Mouse (Mus musculus): ENCODE results near the gene Gmip. TPM values are rescaled to one million over a fixed set of nuclear protein-coding genes. Genes with fewer than 3 reads are reported as not detected.

The Gmip gene
- total and polyA plus RNA-seq, 3 experiments: 48.0 to 85.2 (median 61.2) TPM

GRCm38 (mm10) chr8:69837057-69837682 is 28.7 kb downstream of the Gmip start:
- no peak for ATAC-seq (ENCODE audit: extremely low read depth, insufficient number of reproducible peaks, low FRiP score, poor library complexity, severe bottlenecking)
- no peaks in the 10 kb centered on the region; the same call in none of the 2 replicates for H3K27me3 ChIP-seq (ENCODE audit: insufficient read depth, low read length)

GRCm38 (mm10) chr8:69847167-69848065 is 38.9 kb downstream of the Gmip start:
- DNase-seq (ENCODE audit: low spot score): no peak
- Histone ChIP-seq H3K36me3 (replicated peaks) (no peaks in the 10 kb centered on the region), H3K27me3 (ENCODE audit: insufficient read depth, low read length) (no peaks in the 10 kb centered on the region), H3K9me3 (replicated peaks) (no peaks in the 10 kb centered on the region), H3K4me1 (ENCODE audit: insufficient read depth, low read depth, low read length) (peaks cover 22% of the 10 kb centered on the region), H3K4me3 (ENCODE audit: low read depth, low read length) (no peak overlapping the region)
- no peak for ATAC-seq (ENCODE audit: extremely low read depth, insufficient number of reproducible peaks, low FRiP score, poor library complexity, severe bottlenecking)
- TF ChIP-seq TAL1 (conservative IDR thresholded peaks at IDR 0.05; ENCODE audit: low read depth, low read length) (no peak), CTCF (IDR thresholded peaks at IDR 0.05; ENCODE audit: low read depth, low read length) (no peak), GATA2 (IDR thresholded peaks at IDR 0.05; ENCODE audit: borderline replicate concordance, low read depth, low read length) (no peak), GATA1 (IDR thresholded peaks at IDR 0.05; ENCODE audit: borderline replicate concordance, low read length) (no peak), POLR2AphosphoS5 (IDR thresholded peaks at IDR 0.05; ENCODE audit: insufficient replicate concordance, low read depth, low read length) (no peak)

More at GRCm38 (mm10) chr8:69837057-69837682, 28.7 kb downstream of the Gmip start:
- TF ChIP-seq TAL1 (conservative IDR thresholded peaks at IDR 0.05; ENCODE audit: low read depth, low read length) (no peak), POLR2AphosphoS5 (IDR thresholded peaks at IDR 0.05; ENCODE audit: insufficient replicate concordance, low read depth, low read length) (no peak), GATA2 (IDR thresholded peaks at IDR 0.05; ENCODE audit: borderline replicate concordance, low read depth, low read length) (no peak), GATA1 (IDR thresholded peaks at IDR 0.05; ENCODE audit: borderline replicate concordance, low read length) (no peak), CTCF (IDR thresholded peaks at IDR 0.05; ENCODE audit: low read depth, low read length) (no peak)
- H3K4me3 ChIP-seq (ENCODE audit: low read depth, low read length): no peak overlapping the region
- H3K4me1 ChIP-seq (ENCODE audit: insufficient read depth, low read depth, low read length): peaks cover 13% of the 10 kb centered on the region
- no peaks in the 10 kb centered on the region for H3K9me3 ChIP-seq (replicated peaks)
- no peak for DNase-seq (ENCODE audit: low spot score)
- H3K36me3 ChIP-seq (replicated peaks): no peaks in the 10 kb centered on the region

- H3K4me3 ChIP-seq (ENCODE audit: low read depth, low read length): no peak overlapping the region
- no peaks in the 10 kb centered on the region for H3K36me3 ChIP-seq (replicated peaks)
- DNase-seq (ENCODE audit: low spot score) (no peak), ATAC-seq (ENCODE audit: extremely low read depth, insufficient number of reproducible peaks, low FRiP score, poor library complexity, severe bottlenecking) (no peak)
- peaks cover 22% of the 10 kb centered on the region for H3K4me1 ChIP-seq (ENCODE audit: insufficient read depth, low read depth, low read length)
- H3K27me3 ChIP-seq (ENCODE audit: insufficient read depth, low read length): no peaks in the 10 kb centered on the region
- no peaks in the 10 kb centered on the region for H3K9me3 ChIP-seq (replicated peaks)
- no peak for TF ChIP-seq GATA2 (IDR thresholded peaks at IDR 0.05; ENCODE audit: borderline replicate concordance, low read depth, low read length)
- no peak for TF ChIP-seq TAL1 (conservative IDR thresholded peaks at IDR 0.05; ENCODE audit: low read depth, low read length)
- TF ChIP-seq GATA1 (IDR thresholded peaks at IDR 0.05; ENCODE audit: borderline replicate concordance, low read length): no peak
- no peak for TF ChIP-seq POLR2AphosphoS5 (IDR thresholded peaks at IDR 0.05; ENCODE audit: insufficient replicate concordance, low read depth, low read length)
- TF ChIP-seq CTCF (IDR thresholded peaks at IDR 0.05; ENCODE audit: low read depth, low read length): no peak
These were observed 40.5 kb downstream of the Gmip start for GRCm38 (mm10) chr8:69848951-69849350.

GRCm38 (mm10) chr8:69849899-69850298 is 41.4 kb downstream of the Gmip start:
- ATAC-seq (ENCODE audit: extremely low read depth, insufficient number of reproducible peaks, low FRiP score, poor library complexity, severe bottlenecking) (no peak), DNase-seq (ENCODE audit: low spot score) (no peak)
- no peaks in the 10 kb centered on the region for H3K36me3 ChIP-seq (replicated peaks)
- peaks cover 20% of the 10 kb centered on the region for H3K4me1 ChIP-seq (ENCODE audit: insufficient read depth, low read depth, low read length)
- TF ChIP-seq GATA1 (IDR thresholded peaks at IDR 0.05; ENCODE audit: borderline replicate concordance, low read length) (no peak), CTCF (IDR thresholded peaks at IDR 0.05; ENCODE audit: low read depth, low read length) (no peak), GATA2 (IDR thresholded peaks at IDR 0.05; ENCODE audit: borderline replicate concordance, low read depth, low read length) (no peak), POLR2AphosphoS5 (IDR thresholded peaks at IDR 0.05; ENCODE audit: insufficient replicate concordance, low read depth, low read length) (no peak), TAL1 (conservative IDR thresholded peaks at IDR 0.05; ENCODE audit: low read depth, low read length) (no peak)
- H3K9me3 ChIP-seq (replicated peaks): no peaks in the 10 kb centered on the region
- H3K27me3 ChIP-seq (ENCODE audit: insufficient read depth, low read length): no peaks in the 10 kb centered on the region
- H3K4me3 ChIP-seq (ENCODE audit: low read depth, low read length): no peak overlapping the region

- Histone ChIP-seq H3K4me3 (ENCODE audit: low read depth, low read length) (no peak overlapping the region; the same call in 1 of the 2 replicates), H3K4me1 (ENCODE audit: insufficient read depth, low read depth, low read length) (peaks cover 18% of the 10 kb centered on the region), H3K36me3 (replicated peaks) (no peaks in the 10 kb centered on the region), H3K9me3 (replicated peaks) (no peaks in the 10 kb centered on the region), H3K27me3 (ENCODE audit: insufficient read depth, low read length) (peaks cover 4% of the 10 kb centered on the region; the same call in 1 of the 2 replicates)
- DNase-seq (ENCODE audit: low spot score) (peak; percentile 40), ATAC-seq (ENCODE audit: extremely low read depth, insufficient number of reproducible peaks, low FRiP score, poor library complexity, severe bottlenecking) (0 out of 2 replicates have a peak, but pooled peaks have one; percentile 15)
- TF ChIP-seq CTCF (IDR thresholded peaks at IDR 0.05; ENCODE audit: low read depth, low read length) (no peak), TAL1 (conservative IDR thresholded peaks at IDR 0.05; ENCODE audit: low read depth, low read length) (no peak), GATA1 (IDR thresholded peaks at IDR 0.05; ENCODE audit: borderline replicate concordance, low read length) (no peak), POLR2AphosphoS5 (IDR thresholded peaks at IDR 0.05; ENCODE audit: insufficient replicate concordance, low read depth, low read length) (no peak), GATA2 (IDR thresholded peaks at IDR 0.05; ENCODE audit: borderline replicate concordance, low read depth, low read length) (no peak)
These were observed 42.5 kb downstream of the Gmip start for GRCm38 (mm10) chr8:69850926-69851506.
